Mouse (Mus musculus) small intestine, adult 2 months (tissue): Measurements from ENCODE around the gene Ccdc92b.

Experiments
- CTCF ChIP-seq: fragments of 200-500 bp; IDR thresholded peaks from 2 replicates; pipeline ENCODE4 v1.5.1; 2012; ENCODE audit warnings: low read depth, mild to moderate bottlenecking, control low read depth, inconsistent platforms, low read length, moderate library complexity, mixed read lengths; ENCODE audit not compliant: insufficient replicate concordance, insufficient read length; ENCODE audit errors: extremely low read depth
- POLR2A ChIP-seq: fragments of 200-500 bp; IDR thresholded peaks from 2 replicates; pipeline ENCODE4 v1.6.1; 2012; ENCODE audit warnings: low read depth, mild to moderate bottlenecking, control low read depth, inconsistent platforms, low read length, moderate library complexity

DNA sequence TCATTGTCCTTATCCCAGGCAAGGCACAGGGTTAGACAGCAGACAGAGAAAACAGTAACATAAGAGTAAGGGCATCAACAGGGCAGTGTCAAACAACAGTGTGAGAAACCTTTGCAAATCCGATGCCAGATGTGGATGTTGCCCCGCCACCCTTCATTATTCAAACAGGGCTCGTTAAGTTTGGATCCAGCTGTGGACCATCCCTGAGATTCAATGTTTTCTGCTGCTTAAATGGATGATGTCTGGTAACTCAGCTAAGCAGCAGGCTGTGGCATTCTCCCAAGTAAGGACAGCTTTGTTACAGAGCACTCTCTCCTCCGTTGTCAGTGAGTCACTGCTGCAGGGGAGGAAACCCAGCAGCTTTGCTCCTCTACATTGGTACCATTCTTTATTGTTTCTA, 55.8 kb downstream of the Ccdc92b start:
- no peak for TF ChIP-seq POLR2A
- TF ChIP-seq CTCF, result no peak
